Mouse (Mus musculus) small intestine, adult 2 months (tissue): ENCODE data around the gene Aldoc.
"Not testable (repeated sequence)": the region's sequence is repeated elsewhere in the genome, so short reads cannot be mapped to it uniquely, and the experiment has no call there.

Experiments
- CTCF ChIP-seq: fragments of 200-500 bp; IDR thresholded peaks from 2 replicates; pipeline ENCODE4 v1.5.1; 2012; ENCODE audit warnings: low read depth, mild to moderate bottlenecking, control low read depth, inconsistent platforms, low read length, moderate library complexity, mixed read lengths; ENCODE audit not compliant: insufficient replicate concordance, insufficient read length; ENCODE audit errors: extremely low read depth
- POLR2A ChIP-seq: fragments of 200-500 bp; IDR thresholded peaks from 2 replicates; pipeline ENCODE4 v1.6.1; 2012; ENCODE audit warnings: low read depth, mild to moderate bottlenecking, control low read depth, inconsistent platforms, low read length, moderate library complexity

DNA sequence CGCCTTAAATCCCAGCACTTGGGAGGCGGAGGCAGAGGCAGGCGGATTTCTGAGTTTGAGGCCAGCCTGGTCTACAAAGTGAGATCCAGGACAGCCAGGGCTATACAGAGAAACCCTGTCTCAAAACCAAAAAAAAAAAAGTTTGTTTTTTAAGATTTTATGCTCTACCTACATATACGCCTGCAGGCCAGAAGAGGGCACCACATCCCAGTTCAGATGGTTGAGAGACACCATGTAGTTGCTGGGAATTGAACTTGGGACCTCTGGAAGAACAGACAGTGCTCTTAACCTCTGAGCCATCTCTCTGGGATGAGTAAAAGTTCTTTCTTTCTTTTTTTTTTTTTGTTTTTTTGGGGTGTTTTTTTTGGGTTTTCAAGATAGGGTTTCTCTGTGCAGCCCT, 46.6 kb upstream of the Aldoc start:
- peak; percentile 7; the same call in 1 of the 2 replicates for TF ChIP-seq CTCF
- TF ChIP-seq POLR2A, result not testable (repeated sequence)
